Mouse (Mus musculus): ENCODE results near the gene Zfp821. TPM values are rescaled to one million over a fixed set of nuclear protein-coding genes. Genes with fewer than 3 reads are reported as not detected.

The Zfp821 gene
- total RNA-seq (2014; fragmentation: Nextera tagmentation) (6.6 and 8.7 TPM in 2 replicates), total RNA-seq (2017) (7.3 and 10.2 TPM in 2 replicates)

DNA sequence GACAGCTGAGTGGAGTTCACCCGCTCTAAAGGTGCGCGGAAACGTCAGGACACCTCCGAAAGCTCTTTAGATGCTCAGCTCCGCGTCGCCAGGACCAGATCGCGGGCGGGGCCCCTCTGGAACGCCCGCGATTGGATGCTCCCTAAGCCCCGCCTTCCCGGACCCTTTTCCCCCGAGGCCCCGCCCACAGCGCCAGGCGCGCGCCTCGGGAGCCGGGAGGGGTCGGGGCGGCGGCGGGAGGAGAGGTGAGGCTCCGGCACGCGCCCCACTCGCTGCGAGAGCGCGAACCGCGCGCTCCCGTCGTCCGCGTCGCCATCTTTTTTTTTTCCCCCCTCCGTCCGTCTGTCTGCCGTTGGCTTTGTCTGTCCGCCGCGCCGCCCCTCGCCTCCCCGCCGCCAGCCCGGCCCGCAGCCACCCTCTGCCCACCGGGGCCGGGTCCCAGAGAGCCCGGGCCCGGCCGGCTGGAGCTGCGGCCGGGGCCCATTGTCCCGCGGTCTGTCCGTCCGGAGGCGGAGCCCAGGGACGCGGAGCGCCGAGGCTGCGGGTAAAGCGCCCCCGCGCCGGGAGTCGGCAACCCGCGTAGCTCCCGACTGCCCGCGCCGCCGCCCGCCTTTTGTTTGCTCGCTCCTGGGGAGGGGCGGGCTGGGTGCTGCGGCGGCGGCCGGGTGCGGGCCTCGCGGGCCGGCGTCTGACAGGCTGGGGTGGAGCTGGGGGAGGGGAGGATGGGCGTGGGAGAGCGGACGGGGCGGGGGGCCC lies at the start of gene Zfp821:
Gene Zfp821 (plus strand): TSS at position 227 of the 756 bp plus-strand sequence.
- peak; percentile 87 for ATAC-seq (replicated peaks; ENCODE audit: low FRiP score, low TSS enrichment, poor library complexity, severe bottlenecking)

GRCm38 (mm10) chr8:109656860-109657259 lies 48.5 kb upstream of the Zfp821 start:
- no peak for ATAC-seq (replicated peaks; ENCODE audit: low FRiP score, low TSS enrichment, poor library complexity, severe bottlenecking)

DNA sequence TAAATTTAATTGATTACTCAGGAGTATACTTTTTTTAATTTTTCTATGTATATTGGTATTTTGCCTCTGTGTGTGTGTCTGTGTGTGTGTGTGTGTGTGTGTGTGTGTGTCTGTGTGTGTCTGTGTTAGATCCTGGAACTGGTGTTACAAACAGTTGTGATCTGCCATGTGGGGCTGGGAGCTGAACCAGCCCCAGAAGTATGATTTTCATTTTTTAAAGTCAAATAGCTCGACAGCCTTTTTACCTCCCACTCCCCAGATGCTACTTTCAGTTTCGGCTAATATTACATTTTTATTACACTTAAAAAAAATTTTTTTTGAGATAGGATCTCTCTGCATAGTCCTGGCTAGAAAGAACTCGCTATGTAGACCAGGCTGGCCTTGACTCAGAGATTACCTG lies 43.0 kb upstream of the Zfp821 start:
- no peak for ATAC-seq (replicated peaks; ENCODE audit: low FRiP score, low TSS enrichment, poor library complexity, severe bottlenecking)

DNA sequence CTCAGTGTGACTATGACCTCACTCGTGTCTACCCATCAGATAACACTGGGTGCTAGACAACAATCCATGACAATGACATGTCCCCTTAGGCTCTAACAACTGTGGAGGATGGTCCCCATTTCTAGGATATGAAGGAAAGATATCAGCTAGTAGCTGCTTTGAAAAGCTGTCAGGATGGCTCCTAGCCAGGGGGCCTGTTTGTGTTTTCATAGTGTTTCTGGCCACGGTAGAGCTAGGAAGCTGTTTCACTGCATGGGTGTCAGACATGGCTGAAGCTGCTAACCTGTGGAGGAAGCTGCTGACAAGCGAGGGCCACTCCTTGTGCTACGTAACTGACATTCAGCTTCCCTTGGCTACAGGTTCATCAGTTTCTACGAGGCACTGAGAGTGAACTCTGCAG lies 38.7 kb upstream of the Zfp821 start:
- ATAC-seq (replicated peaks; ENCODE audit: low FRiP score, low TSS enrichment, poor library complexity, severe bottlenecking) = no peak

DNA sequence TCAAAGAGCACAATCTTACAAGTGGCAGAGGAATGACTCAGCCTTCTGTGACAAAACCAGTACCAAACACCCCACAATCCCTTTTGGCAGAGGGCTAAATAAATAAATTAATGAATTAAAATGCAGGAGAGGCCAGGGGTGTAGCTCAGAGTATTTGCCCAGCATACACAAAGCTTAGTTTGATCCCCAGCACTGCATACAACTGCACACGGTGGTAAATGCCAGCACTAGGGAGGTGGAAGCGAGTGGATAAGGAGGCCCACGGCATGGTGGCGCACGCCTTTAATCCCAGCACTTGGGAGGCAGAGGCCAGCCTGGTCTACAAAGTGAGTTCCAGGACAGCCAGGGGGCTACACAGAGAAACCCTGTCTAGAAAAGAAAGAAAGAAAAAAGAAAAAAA lies 32.7 kb upstream of the Zfp821 start:
- ATAC-seq (replicated peaks; ENCODE audit: low FRiP score, low TSS enrichment, poor library complexity, severe bottlenecking) = no peak

DNA sequence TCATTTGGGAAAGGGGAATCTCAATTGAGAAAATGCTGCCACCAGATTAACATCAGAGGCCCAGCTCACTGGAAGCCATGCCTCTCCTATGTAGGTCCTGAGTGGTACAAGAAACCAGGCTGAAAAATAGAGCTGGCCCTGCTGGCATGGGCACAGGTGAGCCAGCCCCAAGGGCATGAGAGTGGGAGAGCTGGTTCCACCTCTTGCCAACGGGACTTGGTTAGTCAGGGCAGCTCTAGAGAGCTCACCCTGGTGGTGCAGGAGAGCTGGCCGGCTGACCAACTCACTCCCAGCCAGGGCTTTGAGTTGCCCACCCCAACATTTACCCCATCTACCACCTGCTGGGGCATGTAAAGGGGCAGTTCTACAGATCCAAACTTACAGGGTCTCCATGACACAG lies 31.8 kb upstream of the Zfp821 start:
- no peak for ATAC-seq (replicated peaks; ENCODE audit: low FRiP score, low TSS enrichment, poor library complexity, severe bottlenecking)

- ATAC-seq (replicated peaks; ENCODE audit: low FRiP score, low TSS enrichment, poor library complexity, severe bottlenecking) = no peak
Measured at GRCm38 (mm10) chr8:109675896-109676643, 29.3 kb upstream of the Zfp821 start.

GRCm38 (mm10) chr8:109681535-109681934 lies 23.8 kb upstream of the Zfp821 start:
- ATAC-seq (replicated peaks; ENCODE audit: low FRiP score, low TSS enrichment, poor library complexity, severe bottlenecking) = no peak

DNA sequence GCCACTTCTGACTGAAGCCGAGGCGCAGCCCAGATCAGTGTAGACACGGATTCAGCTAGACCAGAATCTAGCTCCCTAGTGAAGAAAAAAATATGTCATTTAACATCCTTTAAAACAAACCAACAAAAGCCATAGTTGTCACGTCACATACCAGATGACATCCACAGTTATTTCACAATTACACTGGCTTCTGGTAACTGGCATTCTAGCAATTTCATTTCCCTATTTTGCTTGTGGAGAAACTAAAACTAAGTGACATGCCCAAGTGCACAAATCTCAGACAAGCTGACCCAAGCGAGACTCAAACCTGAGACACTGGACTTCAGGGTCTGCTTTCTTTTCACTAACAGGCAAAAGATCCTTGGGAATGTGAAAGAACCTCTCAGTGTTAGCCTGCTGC lies 23.2 kb upstream of the Zfp821 start:
- ATAC-seq (replicated peaks; ENCODE audit: low FRiP score, low TSS enrichment, poor library complexity, severe bottlenecking) = no peak

GRCm38 (mm10) chr8:109687248-109687647 lies 18.1 kb upstream of the Zfp821 start:
- ATAC-seq (replicated peaks; ENCODE audit: low FRiP score, low TSS enrichment, poor library complexity, severe bottlenecking) = no peak

DNA sequence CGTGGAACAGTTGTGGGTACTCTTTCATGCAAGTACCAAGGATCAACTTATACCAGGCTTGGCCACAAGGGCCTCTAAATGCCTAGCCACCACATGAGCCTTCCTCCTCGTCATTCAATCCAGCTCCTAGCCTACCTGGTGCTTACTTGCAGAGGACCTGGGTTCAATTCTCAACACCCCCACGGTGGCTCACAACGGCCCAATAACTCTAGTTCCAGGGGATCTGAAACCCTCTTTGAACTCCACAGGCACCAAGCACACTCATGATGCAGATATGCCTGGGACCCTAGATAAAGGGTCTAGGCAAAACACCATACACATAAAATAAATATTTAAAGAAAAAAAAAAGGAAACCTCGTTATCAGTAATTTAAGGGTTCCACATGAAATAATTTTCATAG lies 13.6 kb upstream of the Zfp821 start:
- peak; percentile 61 for ATAC-seq (replicated peaks; ENCODE audit: low FRiP score, low TSS enrichment, poor library complexity, severe bottlenecking)

DNA sequence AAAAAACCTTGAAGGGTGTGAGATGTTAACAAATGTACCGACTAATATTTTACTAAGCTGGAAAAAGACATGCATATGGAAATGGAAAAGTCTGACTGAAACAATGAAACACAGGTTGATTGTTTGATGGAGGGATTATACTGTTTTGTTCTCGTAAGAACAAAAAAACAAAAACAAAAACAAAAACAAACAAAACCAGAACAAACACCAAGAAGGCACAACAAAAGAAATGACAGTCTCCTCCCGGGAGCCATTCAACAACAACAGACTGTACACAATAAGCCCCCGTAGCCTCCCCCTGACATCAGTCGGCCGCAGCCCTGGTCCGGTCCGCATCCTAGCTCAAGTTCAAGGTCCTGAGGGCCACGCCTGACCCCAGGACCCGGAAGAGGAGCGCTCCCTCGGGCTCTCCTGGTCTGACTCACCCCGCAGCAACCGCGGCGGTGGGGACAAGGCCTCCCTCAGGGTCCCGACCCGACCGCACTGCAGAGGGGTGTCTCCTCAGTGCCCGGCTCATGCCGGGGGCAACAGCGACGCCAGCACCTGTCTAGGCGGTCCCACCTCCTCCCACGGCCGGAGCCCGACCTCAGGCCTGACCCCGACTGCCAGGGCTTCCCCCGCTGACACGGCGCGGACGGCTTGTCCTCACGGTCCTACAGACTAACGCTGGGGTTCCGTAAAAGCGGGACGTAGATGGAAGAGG lies 12.8 kb upstream of the Zfp821 start:
- ATAC-seq (replicated peaks; ENCODE audit: low FRiP score, low TSS enrichment, poor library complexity, severe bottlenecking) = peak; percentile 56

- ATAC-seq (replicated peaks; ENCODE audit: low FRiP score, low TSS enrichment, poor library complexity, severe bottlenecking) = peak; percentile 92
Measured at GRCm38 (mm10) chr8:109693146-109693900, 12.0 kb upstream of the Zfp821 start, which contains the start of gene Ist1. TSS of gene Ist1 (minus strand) at chr8:109693260.

GRCm38 (mm10) chr8:109694154-109694553 lies 11.2 kb upstream of the Zfp821 start:
- ATAC-seq (replicated peaks; ENCODE audit: low FRiP score, low TSS enrichment, poor library complexity, severe bottlenecking) = no peak

DNA sequence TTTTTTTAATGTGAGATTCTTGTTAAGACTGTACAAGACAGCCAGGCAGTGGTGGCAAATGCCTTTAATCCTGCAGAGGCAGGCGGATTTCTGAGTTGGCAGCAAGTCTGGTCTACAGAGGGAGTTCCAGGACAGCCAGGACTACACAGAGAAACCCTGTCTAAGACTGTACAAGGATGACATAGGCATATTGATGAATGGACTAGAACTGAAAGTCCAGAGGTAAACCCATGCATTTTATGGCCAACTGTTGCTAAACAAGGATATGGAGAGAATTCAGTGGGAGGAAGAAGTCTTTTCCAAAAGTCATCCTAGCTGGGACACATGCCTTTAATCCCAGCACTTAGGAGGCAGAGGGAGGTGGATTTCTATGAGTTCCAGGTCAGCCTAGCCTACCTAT lies 7.6 kb upstream of the Zfp821 start:
- ATAC-seq (replicated peaks; ENCODE audit: low FRiP score, low TSS enrichment, poor library complexity, severe bottlenecking) = no peak

DNA sequence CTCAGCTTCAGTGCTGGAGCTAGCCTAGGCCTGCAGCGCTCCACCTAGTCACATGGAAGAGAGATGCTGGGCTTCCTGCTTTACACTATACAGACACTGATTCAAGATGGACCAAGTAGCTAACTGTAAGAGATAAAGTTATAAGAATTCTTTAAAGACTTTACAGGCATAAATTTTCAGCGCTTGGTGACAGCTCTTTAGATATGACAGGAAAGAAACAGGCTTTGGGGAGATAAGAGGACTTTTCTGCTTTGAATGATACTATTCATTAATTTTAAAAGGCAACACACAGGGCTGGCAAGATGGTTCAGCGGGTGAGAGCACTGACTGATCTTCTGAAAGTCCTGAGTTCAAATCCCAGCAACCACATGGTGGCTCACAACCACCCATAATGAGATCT lies 6.9 kb upstream of the Zfp821 start:
- ATAC-seq (replicated peaks; ENCODE audit: low FRiP score, low TSS enrichment, poor library complexity, severe bottlenecking) = no peak

GRCm38 (mm10) chr8:109704565-109705319 lies 604 bp upstream of the Zfp821 start:
- ATAC-seq (replicated peaks; ENCODE audit: low FRiP score, low TSS enrichment, poor library complexity, severe bottlenecking) = peak; percentile 61

DNA sequence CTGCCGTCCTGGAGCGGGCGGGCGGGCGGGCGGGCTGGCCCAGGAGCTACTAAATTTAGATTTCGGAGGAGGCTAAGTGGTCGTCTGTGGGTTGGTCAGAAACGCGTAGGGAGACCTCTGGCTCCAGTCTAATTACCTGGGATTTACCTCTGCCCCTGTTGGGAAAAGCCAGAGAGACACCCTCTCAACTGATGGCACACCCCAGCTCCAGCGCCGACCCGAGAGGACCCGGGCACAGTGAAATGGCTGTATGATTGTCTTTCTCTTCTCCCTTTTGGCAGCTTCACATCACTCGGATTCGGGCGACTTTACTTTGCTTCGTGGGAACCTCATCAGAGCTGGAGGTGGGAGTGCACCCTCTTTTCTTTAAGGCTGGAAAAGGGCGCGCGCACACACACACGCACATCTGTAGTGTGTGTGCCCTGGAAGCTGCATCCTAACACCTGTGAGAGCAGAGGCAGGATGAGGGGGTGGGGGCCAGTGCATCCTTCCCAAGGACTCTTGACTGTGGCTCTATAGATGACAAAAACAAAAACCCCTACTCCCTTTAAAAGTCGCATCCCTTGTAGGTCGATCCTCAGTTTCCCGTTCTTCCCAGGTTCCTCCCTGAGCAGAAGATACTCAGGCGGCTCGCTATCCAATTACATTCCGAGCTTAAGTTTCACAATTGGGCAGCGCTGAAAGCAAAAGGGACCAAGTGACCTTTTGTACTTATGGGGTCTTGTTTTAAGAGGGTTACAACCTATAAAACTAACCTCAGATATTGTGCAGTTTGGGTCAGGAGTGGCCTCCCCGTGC lies 929 bp downstream of the Zfp821 start:
- 0 out of 2 replicates have a peak, but pooled peaks have one; percentile 1 for ATAC-seq (replicated peaks; ENCODE audit: low FRiP score, low TSS enrichment, poor library complexity, severe bottlenecking)
